Mouse (Mus musculus) v-Abl transformed pro-B cells (cell line): Measurements from ENCODE around the gene Fam120a.

Source experiments
- in situ Hi-C, 2 experiments: fragments of 400-800 bp; cut with MboI; formaldehyde crosslinking; loops; one replicate each; pipeline ENCODE4 v1.15.1; 2025; ENCODE audit not compliant: unreplicated experiment in 2 of 2

The Fam120a gene

GRCm38 (mm10) chr13:48863556-48863955, 104.3 kb downstream of the Fam120a start:
- in situ Hi-C loops = loop anchor here in 1 of 2 experiments (25.0 kb wide), 1 partner anchor 324 kb away; the partner anchor contains the start of gene Ninj1

- in situ Hi-C loops = loop anchor here in 1 of 2 experiments (25.0 kb wide), 1 partner anchor 325 kb away; the partner anchor contains the start of gene Ninj1
Observed at GRCm38 (mm10) chr13:48861913-48862312, 105.9 kb downstream of the Fam120a start.

- in situ Hi-C loops = loop anchor here in 1 of 2 experiments (10.0 to 25.0 kb wide), 2 partner anchors 136 to 329 kb away; partner anchors contain the start of gene Ninj1
Observed at GRCm38 (mm10) chr13:48858779-48859178, 109.0 kb downstream of the Fam120a start.

- in situ Hi-C loops = loop anchor here in 1 of 2 experiments (10.0 to 25.0 kb wide), 2 partner anchors 137 to 329 kb away; partner anchors contain the start of gene Ninj1
Observed at GRCm38 (mm10) chr13:48858054-48858453, 109.8 kb downstream of the Fam120a start.

DNA sequence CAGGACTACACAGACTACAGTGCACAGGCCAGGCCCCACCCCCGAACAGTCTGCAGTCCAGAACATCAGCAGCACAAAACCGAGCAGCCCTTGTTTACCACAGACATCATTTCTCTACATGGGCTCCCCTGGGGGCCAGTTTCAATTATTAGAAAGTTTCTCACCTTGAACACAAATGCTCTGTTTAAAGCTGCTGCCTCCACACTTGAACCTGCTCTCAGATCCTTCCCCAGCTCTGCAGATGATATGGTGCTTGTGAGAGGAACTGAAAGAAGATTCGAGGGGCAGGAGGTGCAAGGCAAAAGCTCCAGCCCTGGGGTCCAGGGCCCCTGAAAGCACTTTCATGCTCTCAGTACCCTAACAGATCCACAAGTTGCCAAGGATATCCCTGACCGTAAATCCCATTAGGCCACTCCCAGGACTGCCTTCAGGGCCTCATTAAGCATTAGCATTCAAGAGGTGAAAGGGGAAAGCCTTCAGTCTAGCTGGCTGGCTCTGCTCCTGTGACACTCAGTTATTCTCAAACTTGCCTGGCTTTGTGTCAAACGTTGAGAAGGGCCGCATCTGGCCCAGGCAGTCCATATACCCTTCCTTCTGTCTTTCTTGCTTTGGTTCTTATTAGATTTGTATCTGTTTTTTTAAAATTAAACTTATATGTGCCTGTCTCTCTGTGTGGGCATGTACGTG, 110.4 kb downstream of the Fam120a start:
- in situ Hi-C loops = loop anchor here in 1 of 2 experiments (10.0 to 25.0 kb wide), 2 partner anchors 137 to 330 kb away; partner anchors contain the start of gene Ninj1

- in situ Hi-C loops = loop anchor here in 1 of 2 experiments (10.0 to 25.0 kb wide), 2 partner anchors 141 to 333 kb away; partner anchors contain the start of gene Ninj1
Observed at GRCm38 (mm10) chr13:48853947-48854346, 113.9 kb downstream of the Fam120a start.

DNA sequence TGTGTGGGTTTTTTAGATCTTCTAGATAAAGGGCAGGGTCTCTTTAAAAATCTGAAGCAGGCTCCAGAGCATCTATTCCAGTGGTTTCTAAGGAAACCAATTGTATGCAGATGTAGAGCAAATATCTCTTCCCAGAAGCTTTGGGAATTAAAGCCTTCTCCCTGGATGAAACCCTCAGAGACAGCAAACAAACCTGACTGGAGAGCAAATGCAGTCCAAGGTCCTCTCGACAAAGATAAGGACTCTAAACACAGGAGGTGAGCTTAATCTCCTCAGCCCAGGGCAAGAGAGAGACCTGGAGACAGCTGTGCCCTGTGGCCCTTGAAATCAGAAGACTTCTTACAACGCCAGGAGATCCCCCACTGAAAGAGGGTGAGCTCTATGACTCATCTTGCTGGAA, 114.3 kb downstream of the Fam120a start:
- in situ Hi-C loops = loop anchor here in 1 of 2 experiments (10.0 to 25.0 kb wide), 2 partner anchors 141 to 334 kb away; partner anchors contain the start of gene Ninj1

DNA sequence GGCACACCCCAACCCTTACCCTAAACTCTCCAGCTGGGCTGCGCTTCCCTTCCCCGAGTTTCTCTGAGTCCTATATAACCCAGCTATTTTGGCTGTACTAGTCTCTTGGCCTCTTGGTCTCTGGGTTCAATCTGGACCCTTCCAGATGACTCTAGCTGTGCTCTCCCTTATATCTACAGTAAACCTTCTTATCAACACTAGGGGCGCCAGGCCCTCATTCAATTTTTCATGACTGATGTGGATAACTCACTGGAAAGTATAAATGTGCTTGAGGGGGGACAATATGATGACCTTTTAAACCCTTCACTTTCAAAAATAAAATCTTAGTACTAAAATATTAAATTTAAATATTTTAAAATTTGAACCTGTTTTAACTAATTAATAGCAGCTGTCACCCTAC, 115.0 kb downstream of the Fam120a start:
- in situ Hi-C loops = loop anchor here in 1 of 2 experiments (10.0 to 25.0 kb wide), 2 partner anchors 142 to 334 kb away; partner anchors contain the start of gene Ninj1

DNA sequence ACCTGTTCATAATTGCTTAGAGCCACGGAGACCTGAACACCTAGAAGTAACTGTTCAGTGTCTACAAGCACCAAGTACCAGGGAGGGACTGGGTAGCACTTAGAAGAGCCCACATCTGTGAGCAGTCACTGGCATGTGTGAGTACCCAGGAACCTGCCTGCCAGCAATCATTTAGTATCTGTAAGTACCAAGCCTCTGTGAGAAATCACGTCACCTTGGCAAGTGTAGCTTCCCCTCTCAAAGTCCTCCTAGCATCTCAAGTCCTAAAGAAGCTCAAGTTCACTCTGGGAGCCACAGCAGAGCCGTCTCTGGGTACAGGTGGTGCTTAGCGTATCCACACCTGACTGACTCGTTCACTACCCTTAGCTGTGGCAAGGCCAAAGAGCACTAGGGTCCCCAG, 116.1 kb downstream of the Fam120a start:
- in situ Hi-C loops = loop anchor here in 1 of 2 experiments (10.0 to 25.0 kb wide), 2 partner anchors 143 to 336 kb away; partner anchors contain the start of gene Ninj1

GRCm38 (mm10) chr13:48850771-48851170, 117.0 kb downstream of the Fam120a start:
- in situ Hi-C loops = loop anchor here in 1 of 2 experiments (10.0 to 25.0 kb wide), 2 partner anchors 144 to 337 kb away; partner anchors contain the start of gene Ninj1

- in situ Hi-C loops = loop anchor here in 1 of 2 experiments (10.0 to 25.0 kb wide), 2 partner anchors 144 to 337 kb away; partner anchors contain the start of gene Ninj1
Observed at GRCm38 (mm10) chr13:48850326-48850725, 117.5 kb downstream of the Fam120a start.

- in situ Hi-C loops = no loop called here
Observed at GRCm38 (mm10) chr13:48849155-48849554, 118.7 kb downstream of the Fam120a start.

DNA sequence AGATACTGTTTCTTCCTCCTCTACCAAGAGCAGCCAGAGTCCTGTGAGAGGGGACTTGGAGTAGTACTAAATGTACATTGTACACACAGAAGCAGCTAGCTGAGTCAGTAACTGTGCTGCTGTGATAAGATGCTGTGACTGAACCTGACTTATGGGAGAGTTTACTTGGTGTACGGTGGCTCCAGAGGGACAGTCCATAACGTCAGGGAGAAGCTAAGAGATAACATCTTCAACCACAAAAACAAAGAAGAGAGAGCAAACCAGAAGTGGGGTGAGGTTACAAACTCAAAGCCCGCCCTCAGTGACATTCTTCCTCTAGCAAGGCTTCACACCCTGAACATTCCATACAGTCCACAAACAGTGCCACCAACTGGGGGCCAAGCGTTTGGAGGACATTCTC, 122.5 kb downstream of the Fam120a start:
- in situ Hi-C loops = no loop called here

DNA sequence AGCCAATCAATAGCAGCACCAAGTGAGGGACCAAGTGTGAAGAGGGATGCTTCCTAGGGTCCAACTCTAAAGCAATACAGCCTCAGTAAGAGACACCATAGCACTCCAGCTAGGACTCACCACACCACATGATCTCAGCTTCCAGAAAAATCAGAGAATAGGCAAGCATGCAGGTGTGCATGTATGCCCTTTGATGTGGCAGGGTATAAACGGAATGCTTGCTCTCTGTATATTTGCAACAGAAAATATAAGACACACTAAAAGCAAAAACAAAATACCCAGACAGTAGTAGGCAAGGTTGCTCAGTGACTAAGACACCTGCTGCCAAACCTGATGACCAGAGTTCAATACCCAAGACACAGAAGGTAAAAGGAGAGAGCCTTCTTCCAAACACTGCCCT, 124.3 kb downstream of the Fam120a start:
- in situ Hi-C loops = no loop called here

DNA sequence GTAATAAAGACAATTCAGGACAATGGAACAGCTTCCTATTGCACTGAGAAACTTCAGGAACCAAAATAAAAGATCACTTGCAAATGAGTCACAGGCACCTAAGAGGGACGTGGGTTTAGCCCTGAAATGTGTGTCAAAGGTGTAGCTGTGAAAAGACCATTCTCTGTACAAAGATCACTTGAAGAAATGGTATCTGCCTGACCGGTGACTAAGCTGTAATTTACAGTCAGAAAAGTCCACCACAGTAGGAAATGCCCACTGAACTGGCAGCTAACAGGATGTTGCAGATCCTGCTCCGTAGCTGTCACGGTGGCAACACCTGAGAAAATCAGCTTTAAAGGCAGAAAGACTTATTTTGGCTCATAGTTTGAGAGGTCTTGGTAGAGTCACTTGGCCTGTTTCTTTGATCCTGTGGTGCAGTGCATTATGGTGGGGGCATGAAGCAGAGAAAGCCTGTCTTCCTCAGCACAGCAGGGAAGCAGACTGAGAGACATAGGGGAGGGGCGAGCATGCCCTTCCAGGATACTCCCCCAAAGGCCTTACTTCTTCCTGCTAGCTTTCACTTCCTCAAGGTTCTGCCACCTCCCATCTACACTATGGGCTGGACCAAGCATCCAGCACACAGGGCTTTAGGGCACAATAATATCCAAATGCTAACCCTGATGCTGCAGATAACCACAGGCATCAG, 125.8 kb downstream of the Fam120a start:
- in situ Hi-C loops = no loop called here

DNA sequence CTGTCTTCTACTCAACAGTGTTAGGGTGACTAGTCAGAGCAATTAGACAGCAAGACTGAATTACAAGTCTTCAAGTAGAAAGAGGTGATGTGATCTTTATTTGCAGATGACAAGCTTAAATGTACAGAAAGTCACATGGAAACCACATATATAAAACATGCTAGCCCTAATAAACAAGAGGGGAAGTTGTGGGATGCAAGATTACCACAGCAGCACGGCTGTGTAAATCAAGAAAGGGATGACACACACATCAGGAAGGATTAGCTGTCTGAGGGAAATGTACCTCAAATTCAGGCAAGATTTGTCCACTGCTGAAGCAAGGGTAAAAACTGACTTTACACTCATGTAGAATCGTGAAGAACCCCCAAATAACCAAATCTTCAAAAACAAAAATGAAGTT, 129.5 kb downstream of the Fam120a start:
- in situ Hi-C loops = no loop called here

- in situ Hi-C loops = no loop called here
Observed at GRCm38 (mm10) chr13:48837537-48837936, 130.3 kb downstream of the Fam120a start.

GRCm38 (mm10) chr13:48830528-48831250, 137.1 kb downstream of the Fam120a start:
- in situ Hi-C loops = no loop called here

GRCm38 (mm10) chr13:48829780-48830179, 138.0 kb downstream of the Fam120a start:
- in situ Hi-C loops = no loop called here
